Mouse (Mus musculus) ovary, postnatal 14 days (tissue): ENCODE data around the gene Lilr4b.
"Not testable (repeated sequence)": the region's sequence is repeated elsewhere in the genome, so short reads cannot be mapped to it uniquely, and the experiment has no call there.

Experiments used
- DNase-seq: peaks from one replicate; pipeline ENCODE4 v3.0.0; 2022; ENCODE audit warnings: low spot score

Lilr4b gene

GRCm38 (mm10) chr10:51480397-51480796 lies at the start of gene Lilr4b, which contains the start of gene Gm49339:
Gene Lilr4b (plus strand): TSS chr10:51480632.
Gene Gm49339 (plus strand): TSS chr10:51480612.
- DNase-seq: not testable (repeated sequence)

GRCm38 (mm10) chr10:51432940-51433339 lies 47.5 kb upstream of the Lilr4b start:
- DNase-seq: no peak

- no peak for DNase-seq
Observed at GRCm38 (mm10) chr10:51435684-51436083, 44.7 kb upstream of the Lilr4b start.

GRCm38 (mm10) chr10:51451610-51452009 lies 28.8 kb upstream of the Lilr4b start:
- no peak for DNase-seq

- no peak for DNase-seq
Observed at GRCm38 (mm10) chr10:51453616-51454298, 26.7 kb upstream of the Lilr4b start.

- no peak for DNase-seq
Observed at GRCm38 (mm10) chr10:51454365-51454764, 26.1 kb upstream of the Lilr4b start.

GRCm38 (mm10) chr10:51455762-51456161 lies 24.7 kb upstream of the Lilr4b start:
- DNase-seq: no peak

GRCm38 (mm10) chr10:51456369-51456768 lies 24.1 kb upstream of the Lilr4b start:
- no peak for DNase-seq

GRCm38 (mm10) chr10:51463800-51464199 lies 16.6 kb upstream of the Lilr4b start:
- not testable (repeated sequence) for DNase-seq

GRCm38 (mm10) chr10:51490691-51491090 lies 10.3 kb downstream of the Lilr4b start, which contains the start of gene Lilrb4a:
Gene Lilrb4a (plus strand): TSS chr10:51490956.
- not testable (repeated sequence) for DNase-seq

- no peak for DNase-seq
Observed at GRCm38 (mm10) chr10:51520021-51520420, 39.6 kb downstream of the Lilr4b start.

GRCm38 (mm10) chr10:51521453-51521852 lies 41.0 kb downstream of the Lilr4b start:
- DNase-seq: no peak

- no peak for DNase-seq
Observed at GRCm38 (mm10) chr10:51526090-51526489, 45.7 kb downstream of the Lilr4b start.

- DNase-seq: no peak
Observed at GRCm38 (mm10) chr10:51526633-51527032, 46.2 kb downstream of the Lilr4b start.

GRCm38 (mm10) chr10:51528840-51529434 lies 48.5 kb downstream of the Lilr4b start:
- DNase-seq: no peak

- no peak for DNase-seq
Observed at GRCm38 (mm10) chr10:51529497-51529896, 49.1 kb downstream of the Lilr4b start.

GRCm38 (mm10) chr10:51530813-51531212 lies 50.4 kb downstream of the Lilr4b start:
- no peak for DNase-seq
